Mouse (Mus musculus): ENCODE results near the gene Hoxa3.

DNA sequence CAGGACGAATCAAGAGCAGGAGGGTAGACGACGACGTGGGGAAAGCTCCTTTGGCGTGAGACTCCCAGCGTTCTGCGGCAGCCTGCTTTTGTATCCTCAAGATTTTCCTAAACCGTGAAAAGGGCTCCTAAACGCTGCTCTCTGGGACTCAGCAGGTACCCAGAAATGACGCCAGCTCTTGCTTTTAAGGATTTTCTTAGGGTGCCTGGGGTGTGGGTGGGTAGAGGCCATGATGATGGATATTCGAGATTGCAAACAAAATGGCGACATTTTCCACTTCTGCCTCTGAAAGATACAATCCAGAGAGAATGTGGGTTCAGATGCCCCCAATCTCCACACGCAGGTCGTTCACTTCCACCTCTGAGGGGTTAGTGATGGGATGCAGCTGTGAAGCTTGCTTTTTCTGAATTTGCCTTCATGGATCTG lies 45.4 kb downstream of the Hoxa3 start:
- TF ChIP-seq CTCF (IDR thresholded peaks at IDR 0.05) (no peak), POLR2A (IDR thresholded peaks at IDR 0.05; ENCODE audit: insufficient read depth, low read depth, low read length) (no peak), EP300 (IDR thresholded peaks at IDR 0.05; ENCODE audit: insufficient read depth, low read depth, low read length) (no peak)

Measured in heart, adult 2 months (tissue).